Mouse (Mus musculus) cerebellum, postnatal 14 days (tissue): ENCODE data around the gene Spred2.
A peak's percentile ranks its signal among the peaks of the same experiment; 100 is the strongest.

Experiments
- DNase-seq, 2 experiments: peaks; one replicate each; pipeline ENCODE4 v3.0.0; 2021; ENCODE audit warnings: mixed read lengths in 2 of 2

The Spred2 gene

DNA sequence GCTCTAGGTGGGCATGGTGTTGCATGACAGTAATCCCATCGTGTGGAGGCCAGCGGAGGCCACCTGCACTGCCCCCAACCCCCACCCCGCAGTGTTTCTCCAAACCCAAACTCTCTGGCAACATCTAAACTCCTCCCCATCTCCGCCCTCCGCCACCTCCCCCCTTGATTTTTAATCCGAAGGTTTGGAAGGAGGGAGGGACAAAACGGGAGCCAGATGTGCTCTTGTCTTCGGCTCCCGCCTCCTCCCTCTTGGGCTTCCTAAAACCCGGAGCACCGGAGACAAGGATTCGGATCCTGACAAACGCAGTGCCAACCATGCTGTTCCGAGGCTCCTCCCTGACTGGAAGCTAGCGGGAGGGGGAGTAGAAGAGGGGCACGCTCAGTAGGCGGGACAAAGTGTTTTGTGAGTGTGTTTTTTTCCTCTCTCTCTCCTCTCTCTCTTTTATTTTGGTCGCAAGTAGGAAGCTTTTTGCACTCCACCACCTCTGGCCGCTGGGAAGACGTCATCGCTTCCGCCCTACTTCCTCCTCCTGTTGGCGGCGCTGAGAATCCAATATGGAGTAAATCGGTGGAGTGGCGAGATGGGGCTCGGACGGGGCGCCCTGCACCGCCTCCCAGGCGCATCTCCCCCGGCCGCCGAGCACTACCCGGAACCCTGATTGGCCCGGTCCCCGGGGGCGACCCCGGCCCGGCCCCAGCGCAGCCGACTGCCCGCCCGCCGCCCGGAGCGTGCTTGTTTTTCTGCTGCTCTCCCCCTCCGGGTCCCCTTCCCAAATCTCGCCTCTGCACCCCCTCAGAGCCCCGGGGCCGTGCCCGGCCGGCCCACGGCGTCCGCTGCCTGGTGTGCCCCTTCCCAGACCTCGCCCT is at the start of gene Spred2:
Gene Spred2 (plus strand): TSS at position 488 of the 869 bp plus-strand sequence.
- DNase-seq = peak; percentile 87 to 89

- DNase-seq = no peak
Measured at GRCm38 (mm10) chr11:19875551-19875950, 48.6 kb upstream of the Spred2 start.

DNA sequence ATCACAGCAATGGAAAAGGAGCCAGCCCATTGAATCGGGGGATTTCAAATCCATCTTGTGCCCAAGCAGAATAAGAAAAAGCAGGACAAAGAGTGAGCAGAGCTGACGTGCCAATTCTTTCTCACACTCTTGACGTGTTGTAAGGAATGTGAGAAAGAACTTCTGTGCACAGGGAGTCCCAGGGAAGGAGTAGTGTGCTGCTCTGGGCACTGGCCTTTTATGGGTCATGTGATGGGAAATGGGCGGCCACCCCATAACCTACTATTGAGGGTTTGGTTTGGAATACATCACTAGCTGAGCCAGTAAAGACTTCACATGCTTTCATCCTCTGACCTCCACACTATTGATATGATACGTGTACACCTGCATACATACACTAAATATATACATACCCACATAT is 48.2 kb upstream of the Spred2 start:
- no peak for DNase-seq

DNA sequence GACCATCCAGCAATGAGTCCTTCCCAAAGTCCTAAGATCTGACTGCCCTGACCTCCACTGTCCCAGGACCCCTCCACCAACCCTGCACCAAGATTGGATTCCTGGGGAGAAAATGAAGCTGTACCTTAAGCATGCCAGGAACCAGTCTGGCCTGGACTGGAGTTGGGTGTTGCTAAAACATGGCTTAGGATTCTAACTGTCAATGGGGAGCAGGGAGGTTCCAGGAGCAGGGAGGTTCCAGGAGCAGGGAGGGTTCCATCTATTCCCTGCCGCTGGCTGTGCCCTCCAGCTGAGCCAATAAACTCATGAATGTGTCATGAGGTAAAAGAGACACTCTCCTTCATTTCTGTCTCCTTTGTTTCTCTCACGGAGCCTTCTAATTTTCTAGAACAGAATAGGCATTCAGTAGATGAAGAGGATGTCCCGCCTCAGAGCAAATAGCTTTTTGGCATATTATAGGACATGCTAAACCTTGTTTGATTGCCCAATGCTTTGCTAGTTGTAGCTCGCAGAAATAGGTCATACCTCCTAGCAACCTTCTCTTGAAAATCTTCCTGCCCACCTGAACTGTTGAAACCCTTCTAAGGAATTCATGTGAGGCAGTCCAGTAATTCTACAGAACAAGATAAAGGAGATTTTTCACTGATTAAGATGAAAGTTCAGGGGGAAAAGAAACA is 46.8 kb upstream of the Spred2 start:
- no peak for DNase-seq

DNA sequence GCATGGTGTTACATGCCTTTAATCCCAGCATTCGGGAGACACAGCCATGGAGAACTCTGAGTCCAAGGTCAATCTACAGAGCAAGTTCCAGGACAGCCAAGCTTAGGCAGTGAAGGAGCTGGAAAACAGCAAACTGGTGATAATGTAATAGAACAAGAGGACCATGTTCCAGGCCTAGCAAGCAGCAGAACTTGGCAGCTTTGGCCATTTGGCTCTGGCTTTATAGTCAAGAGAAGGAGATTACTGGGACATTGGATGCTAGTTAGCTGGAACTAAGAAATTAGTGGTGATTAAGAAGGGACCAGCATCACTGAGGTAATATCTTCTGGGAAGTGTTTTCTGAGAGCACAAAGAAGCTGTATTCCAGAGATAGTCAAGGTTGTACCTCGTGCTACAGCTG is 42.8 kb upstream of the Spred2 start:
- DNase-seq = no peak

DNA sequence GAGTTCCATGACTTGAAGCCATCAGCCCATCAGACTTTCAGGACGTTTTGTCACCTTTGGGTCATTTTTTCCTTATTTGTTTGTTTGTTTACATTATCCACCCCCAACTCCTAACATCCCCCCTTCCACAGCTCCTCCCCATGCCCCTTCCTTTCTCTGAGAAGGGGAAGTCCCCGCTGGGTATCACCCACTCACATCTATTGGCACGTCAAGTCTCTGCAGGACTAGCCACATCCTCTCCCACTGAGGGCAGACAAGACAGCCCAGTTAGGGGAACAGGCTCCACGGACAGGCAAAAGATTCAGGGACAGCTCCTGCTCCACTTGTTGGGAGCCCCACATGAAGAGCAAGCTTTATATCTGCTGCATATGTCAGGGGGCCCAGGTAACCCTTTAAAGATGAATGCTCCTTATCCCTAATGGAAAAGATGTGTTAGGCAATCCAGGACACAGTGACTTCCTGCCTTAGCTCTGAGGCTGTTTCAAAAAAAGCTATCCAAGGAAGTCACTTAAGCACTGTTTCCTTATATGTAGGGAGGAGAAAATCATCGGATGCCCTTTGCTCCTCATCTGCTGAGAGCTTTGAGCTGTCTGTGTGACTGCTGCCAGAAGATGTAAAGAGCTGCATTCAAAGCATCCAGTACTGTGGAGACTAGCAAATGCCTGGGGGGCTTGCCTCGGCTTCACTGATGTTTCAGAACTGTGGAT is 33.3 kb upstream of the Spred2 start:
- DNase-seq = no peak

GRCm38 (mm10) chr11:19893233-19893632 is 30.9 kb upstream of the Spred2 start:
- DNase-seq = no peak

DNA sequence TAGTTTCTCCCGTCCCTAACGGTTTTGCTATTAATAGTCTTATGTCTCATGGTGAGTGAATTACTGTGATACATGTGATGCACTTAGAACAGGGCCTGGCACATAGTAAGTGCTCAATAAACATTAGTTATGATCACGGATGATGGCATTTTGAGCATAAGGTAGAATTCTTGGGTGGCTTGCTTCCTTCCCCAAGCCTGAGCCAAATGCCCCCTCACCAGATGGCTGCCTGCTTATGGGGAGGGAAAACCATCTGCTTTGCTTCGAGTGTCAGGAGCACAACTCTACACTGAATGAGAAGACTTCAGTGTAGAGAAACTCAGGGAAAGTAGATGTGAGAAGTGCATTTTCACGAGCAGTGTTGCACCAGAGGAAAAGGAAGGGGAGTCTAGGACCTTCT is 24.6 kb upstream of the Spred2 start:
- DNase-seq = peak; percentile 79 to 88

GRCm38 (mm10) chr11:19900712-19901111 is 23.5 kb upstream of the Spred2 start:
- peak; percentile 39 to 65 for DNase-seq

DNA sequence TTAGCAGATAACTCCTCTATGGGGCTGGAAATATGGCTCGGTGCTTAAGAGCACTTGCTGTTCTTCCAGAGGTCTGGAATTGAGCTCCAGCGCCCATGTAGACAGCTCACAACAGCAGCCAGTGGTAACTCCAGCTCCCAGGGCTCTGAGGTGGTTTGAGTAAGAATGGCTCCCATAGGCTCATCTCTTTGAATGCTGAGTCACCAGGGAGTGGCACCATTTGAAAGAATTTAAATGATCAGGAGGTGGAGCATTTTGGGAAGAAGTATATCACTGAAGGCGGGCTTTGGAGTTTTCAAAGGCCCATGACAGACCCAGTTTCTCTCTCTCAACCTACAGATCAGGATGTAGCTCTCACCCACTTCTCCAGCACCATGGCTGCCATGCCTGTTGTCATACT is 13.0 kb upstream of the Spred2 start:
- no peak for DNase-seq

- no peak for DNase-seq
Measured at GRCm38 (mm10) chr11:19912179-19912578, 12.0 kb upstream of the Spred2 start.

DNA sequence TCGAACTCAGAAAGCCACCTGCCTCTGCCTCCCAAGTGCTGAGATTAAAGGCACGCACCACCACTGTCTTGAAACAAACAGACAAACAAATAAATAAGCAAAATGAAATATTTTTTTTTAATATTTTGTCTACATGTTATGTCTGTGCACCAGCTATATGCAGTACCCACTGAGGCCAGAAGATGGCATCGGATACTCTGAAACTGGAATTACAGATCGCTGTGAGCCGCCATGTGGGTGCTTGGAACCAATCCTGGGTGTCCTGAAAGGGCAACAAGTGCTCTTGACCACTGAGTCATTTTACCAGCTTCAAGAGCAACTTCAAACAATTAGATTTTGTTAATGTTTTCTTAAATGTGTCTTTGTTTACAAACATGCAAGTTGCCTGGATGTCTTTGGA is 11.5 kb upstream of the Spred2 start:
- DNase-seq = no peak

- no peak for DNase-seq
Measured at GRCm38 (mm10) chr11:19913761-19914160, 10.4 kb upstream of the Spred2 start.

DNA sequence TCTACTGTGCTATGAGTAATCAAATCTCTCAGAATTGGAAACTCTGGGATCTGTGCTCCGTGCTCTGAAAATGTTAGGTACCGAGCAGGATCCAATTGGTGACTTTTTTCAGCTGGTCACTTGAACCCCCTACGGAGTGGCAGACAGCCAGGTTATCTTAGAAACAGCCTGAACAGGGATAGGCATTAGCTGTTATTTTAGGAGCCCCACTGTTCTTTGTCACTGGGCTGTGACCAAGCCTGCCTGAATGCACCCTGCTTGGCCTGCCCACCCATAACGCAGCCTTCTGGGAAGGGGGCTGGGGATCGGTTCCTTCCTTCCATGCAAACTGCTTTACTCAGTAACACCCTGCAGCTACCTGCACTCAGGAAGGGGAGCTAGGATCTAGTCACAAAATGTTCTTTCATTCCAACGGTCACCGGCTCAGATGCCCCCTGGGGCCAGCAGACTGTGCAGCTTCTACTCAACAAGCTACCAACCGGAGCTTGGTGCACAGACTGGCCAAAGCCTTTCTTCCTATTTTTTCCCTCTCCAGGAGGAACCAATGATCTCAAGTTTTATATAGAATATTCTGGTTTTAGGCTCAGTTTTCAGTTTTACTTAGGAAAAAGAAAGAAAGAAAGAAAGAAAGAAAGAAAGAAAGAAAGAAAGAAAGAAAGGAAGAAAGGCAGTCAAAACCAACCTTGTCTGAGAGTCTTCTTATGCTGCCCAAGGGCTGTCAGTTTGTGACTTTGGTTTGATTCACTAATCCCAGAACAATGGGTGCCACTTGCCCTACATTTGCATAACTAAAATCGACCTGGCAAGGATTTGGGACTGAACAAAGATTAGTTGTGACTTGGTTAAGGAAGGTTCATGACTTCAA is 6.6 kb upstream of the Spred2 start:
- peak; percentile 64 for DNase-seq

GRCm38 (mm10) chr11:19918246-19918540 is 6.0 kb upstream of the Spred2 start:
- DNase-seq = no peak

GRCm38 (mm10) chr11:19919460-19919784 is 4.8 kb upstream of the Spred2 start:
- peak; percentile 61 to 67 for DNase-seq

GRCm38 (mm10) chr11:19919785-19920671 is 4.1 kb upstream of the Spred2 start:
- peak; percentile 86 to 89 for DNase-seq

DNA sequence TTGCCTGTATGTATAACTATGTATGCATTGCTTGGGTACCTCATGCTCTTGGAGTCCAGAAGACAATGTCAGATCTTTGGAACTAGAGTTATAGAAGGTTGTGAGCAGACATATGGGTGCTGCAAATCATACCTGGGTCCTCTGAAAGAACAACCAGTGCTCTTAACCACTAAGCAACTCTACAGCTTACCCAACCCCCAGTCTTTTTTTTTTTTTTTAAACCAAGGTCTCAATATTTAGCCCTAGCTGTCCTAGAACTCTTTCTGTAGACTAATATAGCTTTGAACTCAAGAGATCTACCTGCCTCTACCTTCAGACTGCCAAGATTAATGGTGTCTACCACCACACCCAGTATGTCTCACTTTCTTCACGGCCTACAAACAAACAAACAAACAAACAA is 2.5 kb upstream of the Spred2 start:
- no peak for DNase-seq

- no peak for DNase-seq
Measured at GRCm38 (mm10) chr11:19922208-19922607, 2.0 kb upstream of the Spred2 start.

DNA sequence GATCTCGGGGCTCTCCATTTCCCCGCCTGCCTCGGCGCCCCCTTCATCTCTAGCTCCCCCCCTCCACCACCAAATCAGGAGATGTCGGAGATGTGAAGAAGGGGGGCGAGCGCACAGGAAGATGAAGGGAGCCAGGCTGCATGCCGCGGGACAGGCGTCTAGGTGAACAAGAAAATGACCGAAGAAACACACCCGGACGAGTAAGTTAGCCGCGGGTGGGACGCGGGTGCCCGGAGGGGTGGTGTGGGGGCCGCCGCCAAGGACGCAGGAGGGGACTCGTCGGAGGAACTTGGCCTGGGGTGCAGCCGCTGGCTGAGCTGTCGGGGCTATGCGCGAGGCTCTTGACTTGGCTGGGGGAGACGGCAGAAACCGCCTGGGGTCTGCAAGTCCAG is 578 bp downstream of the Spred2 start:
- DNase-seq = no peak

DNA sequence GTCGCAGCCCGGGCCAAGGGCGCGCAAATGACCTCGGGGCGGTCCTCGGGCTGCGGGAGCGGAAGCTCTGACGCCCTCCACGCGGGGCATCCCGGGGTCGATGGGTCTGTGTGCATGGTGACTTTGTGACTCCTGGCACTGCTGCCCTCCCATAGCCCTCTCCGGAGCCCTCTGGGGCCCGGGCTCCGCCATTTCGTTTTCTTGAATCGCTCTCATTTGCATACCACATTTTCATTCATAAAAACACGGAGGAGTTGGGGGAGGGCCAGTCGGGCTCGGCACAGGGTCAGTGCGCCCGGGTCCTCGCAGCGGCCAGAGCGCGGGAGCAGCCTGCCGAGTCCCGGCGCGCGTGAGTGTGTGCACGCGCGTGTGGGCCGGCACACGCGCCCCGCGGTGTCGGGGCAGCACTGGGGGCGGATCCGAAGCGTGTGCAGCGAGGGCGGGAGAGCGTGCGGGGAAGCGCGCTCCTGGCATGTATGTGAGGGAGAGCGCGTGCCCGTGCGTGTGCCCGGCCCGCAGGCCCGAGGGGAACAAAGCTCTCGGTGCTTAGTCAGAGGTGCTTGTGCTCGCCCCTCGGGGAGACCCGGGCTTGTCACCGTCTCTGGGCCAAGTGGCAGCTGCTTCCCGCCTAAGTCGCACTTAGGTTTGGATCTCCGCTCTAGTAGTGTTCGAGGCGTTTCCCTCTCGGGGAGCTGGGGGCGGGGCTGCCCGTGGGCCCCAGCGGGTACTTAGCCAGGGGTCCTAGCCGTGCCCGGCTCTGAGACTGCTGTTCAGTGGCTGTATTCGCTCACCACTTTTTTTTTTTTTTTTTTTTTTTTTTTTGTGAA is 1.2 kb downstream of the Spred2 start:
- peak; percentile 87 to 89 for DNase-seq
